Mouse (Mus musculus): Measurements from ENCODE around the gene Lrrc8c.
A peak's percentile ranks its signal among the peaks of the same experiment; 100 is the strongest.
"Not testable (repeated sequence)": the region's sequence is repeated elsewhere in the genome, so short reads cannot be mapped to it uniquely, and the experiment has no call there.

The Lrrc8c gene

DNA sequence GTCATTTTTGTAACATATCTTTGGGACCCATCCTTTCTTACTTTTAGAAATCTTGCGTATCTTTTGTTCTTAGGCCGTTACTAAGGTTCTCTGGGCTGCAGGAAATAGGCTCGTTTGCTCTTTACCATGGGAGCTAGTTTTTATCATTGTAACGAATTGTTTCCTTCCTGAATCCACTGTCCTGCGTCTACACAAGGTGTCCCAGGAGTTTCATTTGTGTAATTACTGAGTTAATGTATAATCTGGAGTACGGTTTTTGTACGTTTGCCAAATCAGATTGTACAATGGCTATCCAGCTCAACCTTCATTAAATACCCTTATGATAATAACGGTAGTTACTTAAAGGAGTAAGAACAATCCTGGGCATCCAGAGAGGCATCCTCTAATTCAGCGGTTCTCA, 93.8 kb downstream of the Lrrc8c start:
- no peak for DNase-seq

DNA sequence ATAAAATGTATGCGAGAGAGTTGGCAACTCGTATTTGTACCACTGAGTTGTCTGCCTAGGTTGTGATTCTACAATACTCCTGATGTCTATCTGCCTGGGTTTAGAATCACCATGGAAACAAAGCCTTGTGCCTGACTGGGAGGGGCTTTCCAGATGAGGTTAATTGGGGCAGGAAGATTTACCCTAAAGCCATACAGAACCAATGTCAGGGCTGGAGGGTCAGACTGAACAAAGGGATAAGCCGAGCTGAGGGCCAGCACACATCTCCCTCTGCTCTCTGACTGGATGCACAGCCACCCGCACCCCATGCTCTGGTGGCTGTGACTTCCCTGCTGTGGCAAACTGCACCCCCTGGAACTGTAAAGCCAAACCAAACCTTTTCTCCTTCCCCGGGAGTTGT, 94.8 kb downstream of the Lrrc8c start:
- DNase-seq: no peak

DNA sequence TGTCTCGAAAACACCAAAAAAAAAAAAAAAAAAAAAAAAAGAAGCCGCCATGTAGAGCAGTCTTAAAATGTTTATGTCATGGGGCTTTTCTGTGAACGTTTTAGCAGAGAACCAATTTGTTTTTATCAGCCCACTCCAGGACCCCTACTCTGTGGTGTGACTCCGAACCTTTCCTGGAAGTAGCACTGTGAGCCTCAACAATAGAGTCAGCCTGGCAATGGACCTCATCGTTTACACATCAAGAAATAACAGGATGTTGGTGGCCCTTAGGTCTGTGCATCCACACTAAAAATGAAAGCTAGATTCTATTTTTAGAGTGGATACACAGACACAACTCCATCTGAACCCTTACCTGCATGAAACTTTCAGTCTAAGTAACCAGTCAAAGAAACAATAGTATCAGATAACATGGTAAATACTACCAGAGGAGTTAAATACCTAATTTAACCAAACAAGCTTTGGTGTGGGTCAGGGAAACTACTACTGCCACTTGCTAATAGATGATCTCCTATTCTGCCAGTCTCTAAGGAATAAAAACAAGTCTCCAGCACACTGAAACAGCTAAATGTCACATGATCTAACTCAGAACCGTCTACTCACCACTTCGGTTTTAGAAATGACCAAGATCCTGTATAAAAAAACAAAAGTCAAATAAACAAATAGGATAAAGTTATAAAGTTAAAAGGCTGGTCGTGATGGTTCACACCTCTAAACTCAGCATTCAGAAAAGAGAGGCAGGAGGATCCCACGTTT, 95.7 kb downstream of the Lrrc8c start:
- no peak for DNase-seq

DNA sequence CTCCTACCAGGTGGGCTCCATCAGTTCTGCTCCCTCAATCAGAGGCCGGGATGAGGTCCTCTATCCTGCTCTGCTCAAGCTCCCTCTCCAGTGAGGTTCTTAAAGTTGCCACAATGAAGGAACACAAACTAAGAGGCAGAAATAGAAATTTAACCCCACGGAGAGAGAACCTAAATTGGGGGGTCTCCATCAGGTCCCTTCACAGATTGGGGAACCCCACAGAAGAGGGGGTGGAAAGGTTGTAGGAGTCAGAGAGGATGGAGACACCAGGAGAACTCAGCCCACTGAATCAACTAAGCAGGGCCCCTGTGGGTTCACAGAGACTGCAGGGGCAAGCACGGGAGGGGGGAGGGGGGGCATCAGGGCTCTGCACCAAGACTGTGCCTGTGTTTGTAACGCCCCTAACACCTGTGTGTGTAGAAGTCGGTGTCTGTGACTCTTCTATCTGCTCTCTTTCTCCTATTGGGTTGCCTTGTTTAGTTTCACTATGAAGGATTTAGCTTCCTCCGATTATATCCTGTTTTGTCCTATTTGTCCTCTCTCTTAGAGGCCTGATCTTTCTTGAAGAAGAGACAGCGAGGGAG, 96.8 kb downstream of the Lrrc8c start:
- DNase-seq: no peak

DNA sequence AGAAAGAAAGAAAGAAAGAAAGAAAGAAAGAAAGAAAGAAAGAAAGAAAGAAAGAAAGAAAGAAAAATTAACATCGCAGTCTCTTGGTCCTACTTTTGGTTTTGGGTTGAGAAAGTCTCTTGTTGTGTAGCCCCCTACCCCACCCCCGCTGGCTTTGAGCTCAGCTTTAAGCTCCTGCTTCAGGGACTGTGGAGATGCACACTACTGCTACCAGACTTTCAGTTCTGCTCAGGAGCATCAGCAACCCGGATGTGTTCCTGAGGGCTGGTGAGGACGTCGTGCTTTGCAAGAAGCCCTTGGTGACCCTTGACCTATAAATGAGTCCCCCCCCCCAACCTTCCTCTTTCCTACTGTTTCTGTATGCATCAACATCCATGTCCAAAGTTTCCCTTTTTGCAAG, 97.3 kb downstream of the Lrrc8c start:
- no peak for DNase-seq

DNA sequence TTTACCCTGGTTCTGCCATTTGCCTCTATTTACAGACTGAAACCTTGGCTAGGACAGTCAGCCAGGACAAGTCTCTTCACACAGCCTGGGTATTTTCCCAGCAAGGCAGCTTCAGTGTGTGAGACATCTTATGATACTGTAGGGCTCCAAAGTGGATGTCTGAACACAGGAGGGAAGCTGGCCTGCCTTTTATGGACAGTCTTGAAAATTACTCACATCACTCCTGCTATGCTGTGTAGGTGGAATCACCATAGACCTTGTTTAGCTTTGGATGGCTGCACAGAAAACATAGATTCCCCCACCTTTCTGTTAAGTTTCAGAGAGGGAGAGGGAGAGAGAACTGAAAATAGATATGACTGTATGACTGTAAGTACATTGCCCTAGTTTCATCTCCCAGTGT, 99.3 kb downstream of the Lrrc8c start:
- DNase-seq: no peak

DNA sequence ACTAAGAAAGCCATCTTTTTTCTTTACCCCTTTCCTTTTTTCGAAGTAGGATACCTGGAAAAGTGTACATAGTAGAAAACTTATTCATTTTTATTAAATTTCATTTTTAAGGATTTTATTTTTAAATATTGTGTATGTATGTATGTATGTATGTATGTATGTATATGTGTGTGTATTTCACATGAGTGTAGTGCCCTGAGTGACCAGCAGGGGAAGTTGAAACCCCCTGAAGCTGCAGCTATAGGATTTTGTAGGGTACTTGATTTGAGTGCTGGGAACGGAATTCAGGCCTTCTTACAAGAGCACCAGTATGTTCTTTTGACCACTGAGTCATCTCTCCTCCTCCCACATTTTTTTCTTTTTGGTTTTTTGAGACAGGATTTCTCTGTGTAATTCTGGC, 100.5 kb downstream of the Lrrc8c start:
- no peak for DNase-seq

DNA sequence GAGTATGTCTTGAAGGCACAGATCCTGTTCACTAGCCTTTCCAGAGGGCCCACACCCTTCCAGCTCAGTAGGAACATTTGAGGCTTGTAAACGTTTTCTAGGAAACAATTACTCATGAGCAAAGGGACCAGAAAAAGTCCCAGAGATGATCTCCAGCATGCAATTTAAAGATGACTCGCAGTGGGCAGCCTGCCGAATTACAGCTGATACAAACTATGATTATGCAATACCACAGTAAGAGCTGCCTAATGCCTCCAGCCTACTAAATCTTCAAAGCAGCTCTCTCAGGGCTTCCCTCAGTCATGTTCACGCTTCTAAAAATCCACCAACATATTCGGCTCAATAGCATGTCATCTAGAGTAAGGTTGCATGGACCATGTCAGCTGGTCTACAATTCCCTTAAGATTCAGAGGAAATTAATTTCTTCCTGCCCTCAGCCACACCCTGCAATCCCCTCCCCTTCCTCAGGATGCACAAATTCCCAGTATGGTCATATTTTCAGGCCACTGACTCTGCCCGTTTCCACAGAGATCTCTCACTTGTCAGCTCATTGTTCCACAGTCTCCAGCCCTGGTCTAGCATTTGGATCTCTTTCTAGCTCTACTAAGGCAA, 101.4 kb downstream of the Lrrc8c start:
- peak; percentile 53 to 64 for DNase-seq

DNA sequence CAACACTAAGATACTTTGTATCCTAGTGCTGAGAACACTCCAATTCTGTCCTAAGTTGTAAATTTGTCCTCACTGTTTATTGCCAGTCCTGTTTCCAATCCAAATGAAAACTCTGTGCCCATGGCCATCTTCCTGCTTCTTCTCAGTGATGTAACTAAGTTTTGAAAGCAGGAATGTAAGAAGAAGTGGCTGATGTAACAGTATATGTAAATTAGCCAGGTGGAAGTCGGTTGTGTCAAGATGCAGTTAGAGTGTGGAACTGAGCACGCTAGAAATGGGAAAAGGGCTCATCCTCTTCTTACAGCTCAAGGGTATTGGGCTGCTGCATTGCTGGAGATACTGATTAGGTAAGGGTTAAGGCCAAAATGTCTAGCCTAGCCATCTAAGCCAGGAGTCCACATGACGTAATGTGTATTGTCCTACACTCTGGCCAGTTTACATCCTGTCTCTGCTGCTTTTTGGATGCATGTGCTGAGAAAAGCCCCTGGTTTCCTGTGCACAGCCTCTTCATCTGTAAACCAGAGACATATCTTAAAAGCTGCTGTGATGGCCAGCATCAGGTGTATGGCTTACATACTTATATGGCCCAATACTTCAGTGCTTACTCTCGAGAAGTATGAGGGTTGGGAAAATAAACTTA, 104.0 kb downstream of the Lrrc8c start:
- DNase-seq: no peak

DNA sequence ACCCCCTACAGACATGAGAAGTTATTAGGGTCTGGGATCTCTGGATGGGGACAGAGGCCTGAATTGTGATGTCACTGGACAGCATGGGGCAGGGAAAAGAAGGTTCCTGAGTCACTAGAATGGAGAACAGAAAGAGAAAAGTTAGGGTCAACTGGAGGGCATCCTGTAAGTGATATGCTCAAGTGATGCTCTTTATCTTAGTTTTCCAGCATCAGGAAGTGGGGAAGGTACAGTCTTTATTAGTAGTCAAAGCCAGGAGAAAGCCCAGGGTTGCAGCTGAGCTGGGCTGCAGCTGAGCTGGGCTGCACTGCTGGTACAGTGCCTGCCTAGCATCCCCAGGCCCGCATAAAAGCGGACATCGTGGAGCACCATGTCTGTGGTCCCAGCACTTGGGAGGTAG, 105.1 kb downstream of the Lrrc8c start:
- DNase-seq: no peak

DNA sequence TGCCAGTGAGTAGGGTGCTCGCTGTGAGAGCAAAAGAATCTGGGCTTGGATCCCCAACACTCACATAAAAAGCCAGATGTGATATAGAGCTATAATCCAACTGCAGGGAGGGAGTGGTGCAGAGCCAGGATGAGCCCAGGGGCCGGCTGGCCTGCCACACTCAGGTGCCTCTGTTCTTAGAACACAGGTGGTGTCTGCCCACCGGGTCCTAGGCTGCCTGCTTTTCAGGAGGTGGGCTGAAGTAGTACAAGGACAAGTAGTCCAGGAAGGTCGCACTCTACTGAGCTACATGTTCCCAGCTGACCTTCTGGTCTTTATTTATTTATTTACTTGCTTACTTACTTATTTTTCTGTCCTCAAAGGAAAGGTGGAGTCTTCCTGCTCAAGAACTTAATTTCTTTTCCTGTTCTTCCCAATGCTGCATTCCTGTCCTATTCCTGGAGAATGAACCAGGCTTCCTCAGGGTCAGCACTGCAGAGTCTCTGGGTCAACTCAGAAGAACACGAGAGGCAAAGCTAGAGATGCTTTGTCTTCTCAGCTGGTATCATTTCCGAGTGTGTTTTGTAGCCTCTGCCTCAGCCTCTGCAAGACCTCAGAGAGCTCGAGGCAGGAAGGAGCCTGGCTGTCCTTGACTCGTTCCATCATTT, 106.4 kb downstream of the Lrrc8c start:
- no peak for DNase-seq

DNA sequence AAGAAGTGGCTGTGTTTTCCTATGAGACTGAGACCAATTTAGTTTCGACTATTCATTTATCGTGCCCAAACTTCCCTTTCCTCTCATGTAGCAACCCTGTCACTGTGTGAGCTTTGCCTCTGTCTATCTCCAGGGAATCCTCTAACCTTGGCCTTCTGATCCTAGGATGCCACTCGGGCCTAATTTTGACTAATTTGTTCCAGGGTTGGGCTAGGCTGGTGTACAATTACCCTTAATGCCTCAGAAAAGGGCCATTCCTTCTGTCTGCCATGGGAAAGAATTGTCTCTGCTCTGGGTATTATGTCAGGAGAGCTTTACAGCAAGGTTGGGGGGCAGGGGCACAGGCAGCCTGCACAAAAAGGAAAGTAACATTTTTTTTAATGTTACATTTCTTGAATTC, 107.2 kb downstream of the Lrrc8c start:
- no peak for DNase-seq

DNA sequence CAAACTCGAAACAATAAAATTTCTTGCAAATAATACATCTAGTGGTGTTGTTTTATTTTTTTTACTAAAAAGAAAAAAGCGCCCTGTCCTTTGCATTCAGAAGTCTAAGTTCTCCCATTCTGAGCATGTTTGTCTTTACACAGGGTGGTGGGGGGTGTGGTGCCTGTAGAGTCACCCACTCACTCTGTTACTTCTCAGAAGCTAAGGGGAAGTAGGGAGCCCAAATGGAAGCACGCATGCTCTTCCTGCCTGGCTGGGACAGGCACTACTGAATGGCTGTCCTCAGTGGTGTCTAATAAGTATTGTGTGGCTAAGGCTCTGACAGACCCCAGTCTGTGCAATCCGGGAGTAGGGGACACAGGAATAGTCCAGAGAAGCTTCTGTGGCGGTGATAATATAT, 107.9 kb downstream of the Lrrc8c start:
- no peak for DNase-seq

DNA sequence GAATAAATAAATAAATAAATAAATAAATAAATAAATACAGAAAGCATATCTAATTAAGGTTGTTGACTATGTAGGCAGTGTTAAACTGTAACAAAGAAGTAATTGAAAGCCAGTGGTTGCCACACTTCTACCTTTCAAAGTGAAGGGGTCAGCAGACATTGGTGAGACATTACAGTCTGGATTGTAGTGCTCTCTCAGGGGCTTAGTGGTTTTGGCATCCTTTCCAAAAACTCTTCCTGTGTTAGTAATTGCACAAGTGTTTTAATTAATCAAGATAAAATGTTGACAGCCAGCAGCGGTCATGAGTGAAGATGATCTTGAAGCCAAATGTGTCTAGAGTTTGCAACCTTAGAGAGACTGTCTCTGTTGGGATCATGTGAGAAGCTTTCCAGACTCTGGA, 110.8 kb downstream of the Lrrc8c start:
- no peak for DNase-seq

DNA sequence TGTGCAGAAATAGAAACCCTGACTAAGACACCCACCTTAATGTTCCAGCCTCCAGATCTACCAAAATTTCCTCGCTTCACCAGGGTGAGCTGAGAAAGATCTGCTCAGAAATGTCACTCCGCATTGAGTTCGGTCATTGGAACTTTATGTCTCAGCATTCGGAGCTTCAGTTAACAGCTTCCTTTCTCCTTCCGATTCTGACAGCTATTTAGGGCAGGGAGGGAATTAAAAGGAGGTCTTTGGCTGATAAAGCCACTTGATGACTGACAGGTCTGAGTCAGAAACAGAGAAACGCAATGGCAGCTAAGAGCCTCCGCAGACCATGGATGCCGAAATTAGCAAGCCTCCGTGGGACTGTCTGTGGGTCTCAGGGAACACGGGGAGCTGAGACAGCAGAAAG, 112.9 kb downstream of the Lrrc8c start:
- no peak for DNase-seq

DNA sequence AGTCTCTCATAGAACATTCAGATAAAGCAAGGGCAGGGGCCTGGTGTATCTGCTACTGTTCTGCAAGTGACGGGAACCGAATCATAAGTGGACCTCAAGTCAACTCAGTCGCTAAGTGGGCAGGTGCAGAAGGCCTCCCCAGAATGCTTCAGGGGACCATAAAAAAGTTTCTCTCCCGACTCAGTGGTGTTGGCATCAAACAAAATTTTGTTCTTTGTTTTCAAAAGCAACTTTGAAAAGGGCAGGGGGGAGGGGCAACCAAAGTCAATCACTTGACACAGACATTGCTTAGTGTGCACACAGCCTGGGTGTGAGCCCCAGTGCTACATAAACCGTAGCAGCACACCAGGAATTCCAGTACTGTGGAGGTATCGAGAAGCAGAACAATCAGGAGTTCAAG, 116.4 kb downstream of the Lrrc8c start:
- no peak for DNase-seq

DNA sequence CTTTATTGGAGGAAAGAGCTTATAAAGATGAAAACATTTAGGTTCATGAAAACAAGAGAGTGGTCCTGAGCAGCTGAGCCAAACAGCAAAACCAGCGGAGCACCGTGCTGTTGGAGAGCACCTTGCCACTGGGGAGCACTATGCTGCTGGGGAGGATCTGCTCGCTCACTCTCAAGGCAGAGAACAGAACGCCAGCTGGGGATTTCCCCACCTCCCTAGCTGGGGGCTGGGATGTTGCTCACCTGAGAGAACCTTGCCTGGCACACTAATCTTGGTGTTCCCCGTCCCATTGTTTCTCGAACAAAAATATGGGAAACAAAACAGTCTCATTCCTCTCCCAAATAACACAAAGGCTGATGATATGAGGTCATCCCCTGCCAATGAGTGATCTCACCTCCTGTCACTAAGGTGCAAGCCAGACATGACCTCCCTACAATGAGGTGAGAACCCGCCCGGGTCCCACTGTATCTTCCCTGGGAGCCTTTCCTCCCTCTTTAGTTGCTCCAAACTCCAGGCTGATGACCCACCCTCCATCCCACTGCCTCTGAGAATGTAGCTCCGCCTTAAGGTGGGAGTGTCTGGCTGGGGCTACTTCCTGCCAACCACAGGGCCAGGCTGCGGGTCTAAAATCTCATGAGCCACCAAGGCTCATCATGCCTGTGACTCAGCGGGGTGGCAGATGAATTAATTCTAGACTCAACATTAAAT, 117.5 kb downstream of the Lrrc8c start:
- no peak for DNase-seq

DNA sequence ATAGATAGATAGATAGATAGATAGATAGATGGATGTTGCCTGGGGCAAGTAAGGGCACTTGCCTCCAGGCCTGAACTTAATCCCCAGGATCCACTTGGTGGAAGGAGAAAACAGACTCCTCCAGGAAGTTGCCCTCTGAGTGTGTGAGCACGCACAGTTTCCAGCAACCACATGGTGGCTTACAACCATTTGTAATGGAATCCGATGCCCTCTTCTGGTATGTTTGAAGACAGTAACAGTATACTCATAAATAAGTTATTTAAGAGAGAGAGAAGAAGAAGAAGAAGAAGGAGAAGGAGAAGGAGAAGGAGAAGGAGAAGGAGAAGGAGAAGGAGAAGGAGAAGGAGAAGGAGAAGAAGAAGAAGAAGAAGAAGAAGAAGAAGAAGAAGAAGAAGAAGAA, 119.1 kb downstream of the Lrrc8c start:
- not testable (repeated sequence) for DNase-seq

DNA sequence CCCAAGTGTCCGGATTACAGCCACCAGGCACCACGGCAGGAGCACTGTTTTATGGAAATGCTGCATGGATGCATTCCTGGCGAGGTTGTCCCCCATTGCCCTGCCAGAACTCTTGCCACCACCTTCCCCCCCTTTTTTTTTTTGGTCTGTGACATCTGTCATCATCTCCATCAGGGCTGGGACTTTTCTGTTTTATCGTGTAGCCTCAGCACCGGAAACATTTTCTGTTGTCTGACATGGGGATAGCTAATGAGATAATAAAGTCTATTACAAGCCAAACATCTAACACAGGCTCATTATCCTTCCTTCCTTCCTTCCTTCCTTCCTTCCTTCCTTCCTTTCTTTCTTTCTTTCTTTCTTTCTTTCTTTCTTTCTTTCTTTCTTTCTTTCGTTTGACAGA, 119.7 kb downstream of the Lrrc8c start:
- no peak for DNase-seq

DNA sequence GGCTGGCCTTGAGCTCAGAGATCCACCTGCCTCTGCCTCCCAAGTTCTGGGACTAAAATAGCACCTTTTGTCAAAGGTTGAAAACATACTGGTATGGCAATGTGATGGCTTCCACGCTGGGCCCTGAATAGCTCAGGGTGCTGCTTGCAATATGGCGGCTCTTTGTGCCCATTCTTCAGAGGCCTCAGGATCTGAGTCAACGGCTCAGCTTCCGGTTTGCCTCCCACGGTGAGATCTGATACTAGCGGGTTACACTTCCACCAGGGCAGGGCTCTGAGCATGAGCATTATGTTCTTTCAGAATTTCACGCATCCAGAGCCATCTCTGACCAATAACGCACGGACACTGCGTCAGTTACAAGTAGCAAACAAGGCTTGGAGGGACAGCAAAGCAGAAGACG, 120.2 kb downstream of the Lrrc8c start:
- DNase-seq: no peak

DNA sequence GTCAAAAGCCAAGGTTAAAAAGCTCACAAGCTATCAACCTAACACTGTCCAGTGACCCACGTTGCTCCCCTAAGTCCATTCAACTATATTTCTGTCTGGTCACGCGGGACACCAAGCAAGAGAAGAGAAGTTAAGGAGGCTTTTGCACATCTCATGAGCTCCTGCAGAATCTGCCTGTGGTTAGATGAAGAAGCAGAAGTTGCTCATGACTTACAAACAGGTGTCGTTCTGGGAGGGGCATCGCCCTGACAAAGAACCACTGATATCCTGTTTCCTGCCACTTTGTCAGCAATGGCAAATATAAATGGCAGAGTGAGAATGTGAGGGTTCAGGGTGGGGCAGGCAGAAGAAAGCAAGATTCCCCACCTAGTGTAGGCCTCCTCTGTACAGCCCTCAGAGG, 123.3 kb downstream of the Lrrc8c start:
- DNase-seq: no peak

DNA sequence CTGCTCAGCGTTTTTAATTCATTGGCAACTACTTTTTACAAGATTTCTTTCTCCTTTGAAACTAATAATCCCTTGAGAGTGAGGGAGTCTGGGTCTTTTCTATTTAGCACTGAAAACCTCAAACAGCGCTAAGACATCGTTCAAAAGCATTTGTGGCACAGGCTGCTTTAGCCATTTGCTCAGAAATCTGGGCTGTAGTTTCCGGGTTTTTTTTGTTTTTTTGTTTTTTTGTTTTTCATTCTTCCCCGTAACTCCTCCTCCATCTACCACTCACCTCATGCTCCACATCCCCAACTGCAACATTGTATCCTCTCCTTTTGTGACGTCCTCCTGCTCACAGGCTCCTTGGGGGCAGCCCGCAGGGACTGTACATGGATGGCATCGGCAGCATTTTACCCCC, 124.1 kb downstream of the Lrrc8c start:
- no peak for DNase-seq

DNA sequence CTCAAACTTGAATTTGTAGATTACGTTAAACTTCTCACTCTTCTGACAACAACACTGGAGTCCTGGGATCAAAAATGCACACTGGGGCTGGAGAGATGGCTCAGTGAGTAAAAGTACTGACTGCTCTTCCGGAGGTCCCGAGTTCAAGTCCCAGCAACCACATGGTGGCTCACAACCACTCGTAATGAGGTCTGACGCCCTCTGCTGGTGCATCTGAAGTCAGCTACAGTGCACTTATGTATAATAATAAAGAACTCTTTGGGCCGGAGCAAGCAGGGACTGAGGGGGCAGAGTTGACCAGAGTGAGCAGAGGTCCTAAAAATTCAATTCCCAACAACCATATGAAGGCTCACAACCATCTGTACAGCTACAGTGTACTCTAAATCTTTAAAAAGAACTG, 125.0 kb downstream of the Lrrc8c start:
- no peak for DNase-seq
